Mouse (Mus musculus) limb, embryonic 15.5 days (tissue): ENCODE measurements around the gene Actl11. TPM values are rescaled to one million over a fixed set of nuclear protein-coding genes. Genes with fewer than 3 reads are reported as not detected.
A peak's percentile ranks its signal among the peaks of the same experiment; 100 is the strongest.

ENCODE experiments used
- ATAC-seq: fragments of 200-750 bp; cut with Nextera tagmentation; 2 replicates; pipeline ENCODE4 v1.8.0; 2017; ENCODE audit warnings: low read depth, moderate TSS enrichment; ENCODE audit not compliant: insufficient number of reproducible peaks, low FRiP score, low TSS enrichment
- H3K27ac ChIP-seq: fragments of 300-500 bp; sonication (generic); 2 replicates; pipeline ENCODE4 v1.5.1; 2015; ENCODE audit warnings: moderate library complexity, mild to moderate bottlenecking, inconsistent platforms
- H3K27me3 ChIP-seq: fragments of 300-500 bp; sonication (generic); 2 replicates; pipeline ENCODE4 v1.6.1; 2015; ENCODE audit warnings: inconsistent platforms
- H3K36me3 ChIP-seq: fragments of 300-500 bp; sonication (generic); 2 replicates; pipeline ENCODE4 v1.6.1; 2015; ENCODE audit warnings: inconsistent platforms
- H3K4me1 ChIP-seq: fragments of 300-500 bp; sonication (generic); 2 replicates; pipeline ENCODE4 v1.6.1; 2015; ENCODE audit warnings: inconsistent platforms
- H3K4me2 ChIP-seq: fragments of 300-500 bp; sonication (generic); 2 replicates; pipeline ENCODE4 v1.6.1; 2015; ENCODE audit warnings: mild to moderate bottlenecking, inconsistent platforms
- H3K4me3 ChIP-seq: fragments of 300-500 bp; sonication (generic); 2 replicates; pipeline ENCODE4 v1.5.1; 2015; ENCODE audit warnings: mild to moderate bottlenecking, inconsistent platforms
- H3K9ac ChIP-seq: fragments of 300-500 bp; sonication (generic); 2 replicates; pipeline ENCODE4 v1.6.1; 2015; ENCODE audit warnings: inconsistent platforms
- H3K9me3 ChIP-seq: fragments of 300-500 bp; sonication (generic); 2 replicates; pipeline ENCODE4 v1.6.1; 2016; ENCODE audit warnings: inconsistent platforms
- WGBS: fragments of 180-500 bp; shearing (Covaris S2); methylation state at CpG from one replicate; pipeline ENCODE4 v1.1.7; 2015; 5-methylcytosine and 5-hydroxymethylcytosine counted together
- polyA plus RNA-seq: library from polyadenylated mRNA; unstranded; fragments of >200 nt; fragmentation: Nextera tagmentation; extraction: Ambion mirVana; gene quantifications from 2 replicates; pipeline ENCODE4 v1.2.1, GENCODE M21; 2015

The Actl11 gene
- polyA plus RNA-seq, 1 experiment from 2014 or later, result not detected

DNA sequence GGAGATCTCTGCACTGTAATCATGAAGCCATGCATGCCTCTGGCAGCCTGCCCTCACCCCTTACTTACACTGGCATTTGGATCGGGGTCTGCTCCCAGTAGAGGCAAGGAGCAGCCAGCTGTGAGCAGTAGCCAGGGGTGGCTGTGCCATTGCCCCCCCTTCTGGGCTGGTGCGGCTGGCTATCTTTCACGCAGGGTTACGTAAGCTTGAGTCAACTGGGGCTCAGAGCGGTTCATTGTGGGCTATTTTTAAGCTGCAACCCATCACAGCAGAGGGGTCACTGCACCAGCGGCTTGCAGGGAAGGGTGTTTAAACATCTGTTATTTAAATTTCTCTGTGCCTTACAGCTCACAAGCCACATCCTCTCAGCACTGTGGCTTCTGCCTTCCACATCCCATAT, 4.3 kb upstream of the Actl11 start:
- 50% methylated on average over 6 of the region's 6 CpGs for WGBS
- ATAC-seq, result no peak
- peaks cover 7% of the 10 kb centered on the region; the same call in 1 of the 2 replicates for H3K4me1 ChIP-seq
- H3K4me3 ChIP-seq, result no peak overlapping the region
- 0 out of 2 replicates have a peak, but pooled peaks cover 7% of the 10 kb centered on the region for H3K36me3 ChIP-seq
- no peak overlapping the region for H3K4me2 ChIP-seq
- H3K9me3 ChIP-seq, result no peaks in the 10 kb centered on the region
- peak overlapping the region; percentile 54; the same call in 1 of the 2 replicates for H3K27ac ChIP-seq
- H3K27me3 ChIP-seq, result no peaks in the 10 kb centered on the region
- H3K9ac ChIP-seq, result no peak overlapping the region

DNA sequence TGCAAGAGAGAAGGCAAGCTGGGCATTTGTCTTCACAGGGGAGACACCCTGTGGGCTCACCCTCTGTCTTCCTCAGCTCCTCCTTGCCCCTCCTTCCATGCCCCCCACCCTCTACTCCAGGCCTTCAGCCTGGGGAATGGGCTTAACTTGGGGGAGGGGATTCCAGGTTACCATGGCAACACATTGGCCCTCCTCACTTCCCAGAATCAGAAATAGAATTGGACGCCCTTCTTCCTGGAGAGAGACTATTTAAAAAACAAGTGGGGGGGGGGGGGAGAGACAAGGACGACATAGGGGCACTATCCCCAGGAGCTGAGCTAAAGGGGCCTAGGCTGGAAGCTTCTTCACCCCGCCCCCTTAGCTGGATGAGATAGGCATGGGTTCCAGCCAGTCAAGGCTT, 3.0 kb upstream of the Actl11 start:
- Histone ChIP-seq H3K27me3 (no peaks in the 10 kb centered on the region), H3K4me3 (no peak overlapping the region), H3K4me2 (no peak overlapping the region), H3K36me3 (no peaks in the 10 kb centered on the region), H3K4me1 (peaks cover 7% of the 10 kb centered on the region; the same call in 1 of the 2 replicates), H3K9me3 (no peaks in the 10 kb centered on the region), H3K27ac (no peak overlapping the region), H3K9ac (no peak overlapping the region)
- 45% methylated on average over 3 of the region's 3 CpGs for WGBS
- no peak for ATAC-seq

DNA sequence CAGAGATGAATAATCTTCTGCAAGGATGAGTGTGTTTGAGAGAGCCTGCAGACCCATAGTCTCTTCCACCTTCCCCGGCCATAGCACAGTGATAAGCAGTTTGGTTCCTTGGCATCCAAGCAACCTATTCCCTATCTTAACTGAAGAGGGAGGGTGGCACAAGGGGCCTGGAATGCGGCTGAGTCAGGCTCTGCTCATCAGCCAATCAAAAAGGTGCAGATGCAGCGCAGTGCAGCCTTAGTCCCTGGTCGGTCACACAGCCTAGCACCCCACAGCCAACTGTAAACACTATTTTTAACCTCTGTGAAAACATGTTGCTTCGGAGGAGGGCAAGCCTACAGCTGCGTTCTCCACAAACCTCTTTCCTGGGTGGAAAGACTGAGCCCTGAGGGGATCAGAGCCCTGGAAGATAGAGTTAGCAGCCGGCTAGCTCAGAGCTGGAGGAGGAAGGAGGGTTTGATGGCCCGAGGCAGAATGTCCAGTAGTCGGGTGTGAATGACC, 1.3 kb upstream of the Actl11 start:
- ATAC-seq, result no peak
- H3K36me3 ChIP-seq, result no peaks in the 10 kb centered on the region
- WGBS, result 38% methylated on average over 9 of the region's 9 CpGs
- H3K9me3 ChIP-seq, result no peaks in the 10 kb centered on the region
- peaks cover 7% of the 10 kb centered on the region; the same call in 1 of the 2 replicates for H3K4me1 ChIP-seq
- no peak overlapping the region for H3K4me3 ChIP-seq
- no peak overlapping the region for H3K4me2 ChIP-seq
- H3K27me3 ChIP-seq, result no peaks in the 10 kb centered on the region
- H3K27ac ChIP-seq, result no peak overlapping the region
- no peak overlapping the region for H3K9ac ChIP-seq

DNA sequence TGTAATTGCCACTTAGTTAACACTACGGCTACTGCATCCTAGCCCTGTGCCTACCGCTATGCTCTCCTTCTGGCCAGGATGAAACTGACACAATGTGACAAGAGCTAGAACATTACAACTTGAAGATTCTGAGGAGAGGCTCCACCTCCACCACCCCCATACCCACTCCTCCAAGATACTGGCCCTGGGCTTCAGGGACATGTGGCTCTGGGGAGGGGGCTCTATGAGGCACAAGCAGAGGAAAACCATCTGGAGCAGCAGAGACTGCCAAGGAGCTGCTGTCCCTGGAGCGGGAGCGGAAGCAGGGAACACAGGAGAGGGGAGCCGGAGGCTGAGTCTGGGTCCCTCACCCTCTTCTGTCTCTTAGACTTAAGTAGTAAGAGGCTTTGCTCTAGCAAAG, 520 bp upstream of the Actl11 start:
- H3K27ac ChIP-seq, result no peak overlapping the region

DNA sequence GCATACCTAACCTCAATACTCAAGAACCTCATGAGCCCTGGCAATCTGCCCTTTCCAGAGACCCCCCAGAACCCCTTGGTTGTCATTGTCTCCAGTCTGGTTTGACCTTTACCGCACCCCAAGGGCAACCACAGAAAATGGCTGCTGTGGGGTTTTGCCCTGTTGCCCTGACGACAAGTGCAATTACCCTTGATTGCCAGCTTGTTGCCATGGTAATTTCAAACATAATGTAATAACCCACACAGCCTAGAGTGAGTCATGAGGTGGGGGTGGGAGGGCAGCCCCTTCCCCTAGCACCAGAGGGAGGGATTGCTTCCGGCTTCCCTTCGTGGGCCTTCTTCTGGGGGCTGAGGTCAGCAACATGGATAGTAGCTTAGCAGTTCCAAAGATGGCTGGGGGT, 4.0 kb downstream of the Actl11 start:
- peaks cover 14% of the 10 kb centered on the region for H3K4me1 ChIP-seq
- H3K4me2 ChIP-seq, result no peak overlapping the region
- H3K9me3 ChIP-seq, result no peaks in the 10 kb centered on the region
- ATAC-seq, result no peak
- no peak overlapping the region for H3K27ac ChIP-seq
- WGBS, result 67% methylated on average over 4 of the region's 4 CpGs
- no peaks in the 10 kb centered on the region for H3K36me3 ChIP-seq
- peaks cover 17% of the 10 kb centered on the region for H3K27me3 ChIP-seq
- H3K9ac ChIP-seq, result no peak overlapping the region
- no peak overlapping the region for H3K4me3 ChIP-seq

More for the DNA sequence above, 520 bp upstream of the Actl11 start:
- Histone ChIP-seq H3K4me3 (no peak overlapping the region), H3K27me3 (no peaks in the 10 kb centered on the region), H3K4me2 (no peak overlapping the region), H3K9me3 (no peaks in the 10 kb centered on the region), H3K9ac (no peak overlapping the region), H3K4me1 (peaks cover 7% of the 10 kb centered on the region; the same call in 1 of the 2 replicates), H3K36me3 (no peaks in the 10 kb centered on the region)
- 81% methylated on average over 5 of the region's 5 CpGs for WGBS
- no peak for ATAC-seq

DNA sequence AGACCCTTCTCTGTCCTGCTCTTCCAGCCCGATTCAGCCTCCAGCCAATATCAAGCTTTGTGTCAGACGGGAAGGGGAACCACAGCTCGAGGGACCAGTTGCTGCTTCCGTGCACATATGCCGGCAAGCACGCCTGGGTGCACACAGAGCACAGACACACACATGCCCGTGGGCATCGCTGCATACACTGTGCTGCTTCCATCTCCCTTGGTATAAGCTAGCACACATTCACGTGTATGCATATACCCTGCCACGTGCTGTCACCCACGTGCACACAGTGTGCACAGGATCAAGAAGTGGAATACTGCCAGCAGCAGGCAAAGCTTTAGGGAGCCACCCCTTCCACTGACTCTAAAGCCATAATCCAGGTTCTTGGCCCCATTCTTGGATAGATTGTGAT, 5.9 kb downstream of the Actl11 start:
- Histone ChIP-seq H3K27me3 (peaks cover 20% of the 10 kb centered on the region), H3K9ac (no peak overlapping the region), H3K4me3 (no peak overlapping the region), H3K4me1 (peaks cover 14% of the 10 kb centered on the region), H3K9me3 (no peaks in the 10 kb centered on the region), H3K36me3 (no peaks in the 10 kb centered on the region), H3K27ac (no peak overlapping the region), H3K4me2 (no peak overlapping the region)
- 84% methylated on average over 11 of the region's 11 CpGs for WGBS
- ATAC-seq, result no peak

DNA sequence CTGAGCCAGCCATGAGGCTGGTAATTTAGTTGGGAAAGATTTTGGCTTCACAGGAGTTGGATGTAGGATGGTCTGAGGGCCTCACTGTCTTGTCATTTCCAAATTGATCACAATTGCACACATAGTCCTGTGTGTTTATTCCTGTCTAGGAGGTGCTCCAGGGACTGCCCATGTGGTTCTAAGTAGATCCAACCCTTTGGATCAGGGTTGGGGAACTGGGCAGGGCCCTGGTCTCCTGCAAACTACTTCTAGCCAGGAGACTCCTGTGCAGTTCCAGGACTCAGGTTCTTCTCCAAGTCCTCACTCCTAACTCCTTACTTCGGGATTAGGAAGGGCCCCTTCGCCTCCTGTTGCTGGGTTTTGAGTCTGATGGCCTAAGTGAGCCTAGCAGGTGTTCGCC, 7.1 kb downstream of the Actl11 start, which contains the start of gene Camkv:
TSS of gene Camkv (plus strand) at position 301 of the 400 bp plus-strand sequence.
- 4% methylated on average over 3 of the region's 3 CpGs for WGBS
- Histone ChIP-seq H3K4me1 (peaks cover 14% of the 10 kb centered on the region), H3K9me3 (no peaks in the 10 kb centered on the region), H3K4me3 (peak within 1 kb of the TSS; percentile 53), H3K36me3 (no peaks in the 10 kb centered on the region), H3K27ac (no peak within 1 kb of the TSS), H3K27me3 (peaks cover 20% of the 10 kb centered on the region), H3K4me2 (peak within 1 kb of the TSS; percentile 97), H3K9ac (peak within 1 kb of the TSS; percentile 55)
- ATAC-seq, result no peak

DNA sequence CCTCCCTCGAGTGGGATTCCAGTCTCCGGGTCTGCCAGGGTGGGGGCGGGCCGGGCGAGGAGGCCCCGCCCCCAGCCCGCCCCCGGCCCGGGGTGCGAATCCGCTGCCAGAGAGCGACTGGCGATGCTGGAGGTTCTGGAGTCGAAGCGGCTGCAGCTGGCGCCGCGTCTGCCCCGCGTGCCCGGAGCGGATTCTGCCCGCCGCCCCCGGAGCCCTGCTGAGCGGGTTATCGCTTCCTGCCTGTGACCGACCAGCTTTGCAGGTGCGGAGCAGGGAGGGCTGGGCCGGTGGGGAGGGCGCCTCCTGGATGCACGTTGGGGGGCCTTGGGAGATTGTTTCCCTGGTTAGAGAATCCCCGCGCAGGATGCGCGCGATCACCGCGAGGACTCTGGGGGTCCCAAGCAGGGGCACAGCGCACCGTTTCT, 7.5 kb downstream of the Actl11 start:
- H3K9me3 ChIP-seq, result no peaks in the 10 kb centered on the region
- ATAC-seq, result 0 out of 2 replicates have a peak, but pooled peaks have one; percentile 17
- no peak overlapping the region for H3K27ac ChIP-seq
- H3K4me3 ChIP-seq, result peak overlapping the region; percentile 53
- H3K9ac ChIP-seq, result peak overlapping the region; percentile 55
- H3K36me3 ChIP-seq, result no peaks in the 10 kb centered on the region
- 0% methylated on average over 41 of the region's 41 CpGs for WGBS
- peaks cover 14% of the 10 kb centered on the region for H3K4me1 ChIP-seq
- peak overlapping the region; percentile 97 for H3K4me2 ChIP-seq
- H3K27me3 ChIP-seq, result peaks cover 20% of the 10 kb centered on the region

DNA sequence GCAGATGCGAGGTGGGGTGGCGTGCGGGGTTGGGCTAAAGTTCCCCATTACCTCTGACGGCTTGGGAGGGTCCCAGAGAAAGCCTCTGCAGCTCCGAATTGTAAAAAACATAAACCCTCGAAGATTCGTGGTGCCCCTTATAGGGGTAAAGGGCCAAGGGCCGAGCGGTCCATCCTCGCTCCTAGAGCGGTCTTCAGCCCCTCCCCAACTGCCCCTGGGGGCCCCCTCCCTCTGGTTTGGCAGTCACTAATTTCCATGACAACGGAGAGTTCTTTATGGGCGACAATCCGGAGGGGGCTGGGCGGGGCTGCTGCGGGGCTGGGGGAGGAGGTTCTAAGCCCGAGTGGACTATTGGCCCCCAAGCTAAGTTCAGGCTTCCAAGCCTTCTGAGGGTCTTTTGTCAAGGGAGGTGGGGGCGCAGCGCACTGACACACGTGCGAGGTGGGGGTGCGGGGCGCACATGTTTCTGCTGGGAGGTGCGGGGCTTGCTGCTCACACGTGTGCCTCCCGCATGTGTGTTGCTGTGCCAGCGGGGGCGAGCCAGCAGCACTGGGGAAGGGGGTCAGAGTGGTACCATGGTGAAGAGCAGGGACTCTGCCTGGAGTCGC, 8.1 kb downstream of the Actl11 start:
- H3K36me3 ChIP-seq, result no peaks in the 10 kb centered on the region
- H3K9ac ChIP-seq, result peak overlapping the region; percentile 55
- peak overlapping the region; percentile 53 for H3K4me3 ChIP-seq
- WGBS, result under 1% methylated on average over 26 of the region's 29 CpGs
- ATAC-seq, result no peak
- no peaks in the 10 kb centered on the region for H3K9me3 ChIP-seq
- H3K27ac ChIP-seq, result no peak overlapping the region
- peaks cover 14% of the 10 kb centered on the region for H3K4me1 ChIP-seq
- H3K27me3 ChIP-seq, result peaks cover 20% of the 10 kb centered on the region
- H3K4me2 ChIP-seq, result peak overlapping the region; percentile 97

DNA sequence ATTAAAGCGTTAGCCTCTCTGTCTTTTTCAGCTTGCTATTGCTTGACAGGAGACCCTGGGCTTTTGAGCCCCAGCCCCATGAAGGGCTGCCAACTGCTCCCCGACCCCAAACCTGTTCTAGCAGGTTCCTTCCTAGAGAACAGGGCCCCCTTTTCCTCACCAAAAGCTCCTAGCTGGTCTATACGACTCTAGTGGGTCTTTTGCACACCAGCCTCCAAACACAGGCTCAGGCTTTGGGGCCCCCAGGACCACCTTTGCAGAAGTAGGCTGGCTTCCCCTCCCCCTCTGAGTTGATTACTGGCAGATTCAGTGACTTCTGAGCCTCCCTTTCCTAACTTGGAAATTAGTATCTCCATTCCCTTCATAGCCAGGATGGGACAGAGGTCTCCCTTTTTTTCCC, 8.6 kb downstream of the Actl11 start:
- no peak for ATAC-seq
- H3K36me3 ChIP-seq, result no peaks in the 10 kb centered on the region
- WGBS, result 10% methylated on average over 3 of the region's 3 CpGs
- no peak overlapping the region for H3K9ac ChIP-seq
- peak overlapping the region; percentile 97 for H3K4me2 ChIP-seq
- no peaks in the 10 kb centered on the region for H3K9me3 ChIP-seq
- peaks cover 14% of the 10 kb centered on the region for H3K4me1 ChIP-seq
- peaks cover 20% of the 10 kb centered on the region for H3K27me3 ChIP-seq
- H3K4me3 ChIP-seq, result peak overlapping the region; percentile 53
- no peak overlapping the region for H3K27ac ChIP-seq

DNA sequence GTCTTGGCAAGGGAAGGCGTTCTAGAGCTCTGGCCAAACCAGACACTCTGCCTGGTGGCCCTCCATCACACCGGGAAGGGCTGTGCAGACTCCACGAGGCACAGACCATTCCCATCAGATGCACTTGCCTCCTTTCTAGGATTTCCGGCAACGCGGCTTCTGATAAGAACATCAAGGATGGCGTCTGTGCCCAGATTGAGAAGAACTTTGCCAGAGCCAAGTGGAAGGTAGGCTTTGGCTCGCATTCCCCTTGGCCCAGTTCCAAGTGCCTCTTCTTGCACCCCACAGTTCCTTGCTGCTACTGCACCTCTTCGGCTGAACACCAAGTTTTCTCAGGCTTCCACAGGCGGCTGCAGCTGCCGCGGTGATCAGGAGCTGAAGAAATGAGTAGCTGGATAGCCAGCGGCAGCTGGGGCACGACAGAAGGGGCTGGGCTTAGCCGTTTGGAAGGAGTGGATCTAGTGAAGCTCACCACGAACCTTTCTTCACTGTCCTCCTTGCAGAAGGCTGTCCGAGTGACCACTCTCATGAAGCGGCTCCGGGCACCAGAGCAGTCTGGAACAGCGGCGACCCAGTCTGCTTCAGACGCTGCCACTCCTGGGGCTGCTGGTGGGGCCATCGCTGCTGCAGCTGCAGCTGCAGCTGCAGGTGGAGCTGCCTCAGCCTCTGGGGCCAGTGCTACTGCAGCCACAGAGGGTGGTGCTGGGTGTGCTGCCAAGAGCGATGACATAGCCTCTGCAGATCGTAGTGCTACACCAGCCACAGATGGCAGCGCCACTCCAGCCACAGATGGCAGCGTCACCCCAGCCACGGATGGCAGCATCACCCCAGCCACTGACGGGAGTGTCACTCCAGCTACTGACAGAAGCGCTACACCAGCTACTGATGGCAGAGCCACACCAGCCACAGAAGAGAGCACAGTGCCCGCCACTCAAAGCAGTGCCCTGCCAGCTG, 19.2 kb downstream of the Actl11 start:
- WGBS, result 85% methylated on average over 31 of the region's 31 CpGs
- Histone ChIP-seq H3K4me2 (no peak overlapping the region), H3K36me3 (no peaks in the 10 kb centered on the region), H3K4me1 (peaks cover 14% of the 10 kb centered on the region), H3K9ac (no peak overlapping the region), H3K27me3 (no peaks in the 10 kb centered on the region), H3K9me3 (no peaks in the 10 kb centered on the region), H3K4me3 (no peak overlapping the region), H3K27ac (no peak overlapping the region)
- no peak for ATAC-seq
